Mouse (Mus musculus): ENCODE results near the gene Sh3bp5l. TPM values are rescaled to one million over a fixed set of nuclear protein-coding genes. Genes with fewer than 3 reads are reported as not detected.

The Sh3bp5l gene
- polyA plus RNA-seq, 1 experiment = 8.6 TPM

DNA sequence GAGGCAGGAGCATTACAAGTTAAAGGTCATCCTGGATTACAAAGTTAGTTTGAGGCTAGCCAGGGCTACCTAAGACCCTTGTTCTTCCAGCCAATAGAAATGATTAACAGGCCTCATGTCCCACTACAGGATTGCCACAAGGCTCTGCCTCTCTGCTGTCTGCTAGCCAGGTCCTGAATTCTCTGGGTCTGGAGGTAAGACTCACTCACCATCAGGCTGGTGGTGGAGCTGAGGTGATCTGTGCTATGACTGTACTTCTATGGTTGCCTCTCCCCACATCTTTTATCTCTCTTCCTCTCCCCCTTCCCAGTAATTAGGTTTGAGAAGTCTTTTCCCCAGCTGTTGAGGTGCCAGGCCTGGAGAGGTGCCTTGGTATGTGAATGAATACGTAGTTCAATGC lies 49.0 kb downstream of the Sh3bp5l start:
- no peak overlapping the region for H3K27ac ChIP-seq (ENCODE audit: control insufficient read depth, insufficient read depth, low read depth, low read length)
- TF ChIP-seq CTCF (IDR thresholded peaks at IDR 0.05; ENCODE audit: control insufficient read depth, insufficient read depth, insufficient replicate concordance, low read depth, low read length) (no peak), POLR2A (IDR thresholded peaks at IDR 0.05; ENCODE audit: control insufficient read depth, low read depth, low read length) (no peak)
- H3K27me3 ChIP-seq (ENCODE audit: control insufficient read depth, insufficient read depth, low read length) = no peaks in the 10 kb centered on the region
- H3K4me3 ChIP-seq (ENCODE audit: control insufficient read depth, low read depth, low read length) = no peak overlapping the region
- no peaks in the 10 kb centered on the region for H3K36me3 ChIP-seq (ENCODE audit: control insufficient read depth, insufficient read depth, low read length)
- H3K4me1 ChIP-seq (ENCODE audit: control insufficient read depth, insufficient read depth, low read length) = peaks cover 3% of the 10 kb centered on the region

DNA sequence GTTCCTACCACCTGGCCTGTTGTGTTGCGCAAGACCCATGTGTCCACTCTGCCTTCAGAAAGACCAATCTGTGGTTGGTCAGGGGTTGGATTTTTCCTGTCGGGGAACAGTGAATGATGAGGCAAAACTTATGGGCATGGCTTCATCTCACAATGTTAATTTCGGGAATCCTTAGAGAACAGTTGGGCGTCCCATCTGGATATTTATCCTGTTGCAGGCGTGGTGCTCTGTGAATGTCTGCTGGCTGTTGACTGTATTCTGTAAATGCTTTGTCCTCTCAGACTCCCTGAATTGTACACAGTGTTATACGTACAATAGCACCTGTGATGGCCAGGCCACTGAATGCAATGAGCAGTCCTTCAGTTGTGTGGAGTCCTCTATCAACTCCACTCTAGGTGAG lies 51.9 kb downstream of the Sh3bp5l start:
- Histone ChIP-seq H3K4me1 (ENCODE audit: control insufficient read depth, insufficient read depth, low read length) (peaks cover 5% of the 10 kb centered on the region), H3K4me3 (ENCODE audit: control insufficient read depth, low read depth, low read length) (no peak overlapping the region), H3K27me3 (ENCODE audit: control insufficient read depth, insufficient read depth, low read length) (no peaks in the 10 kb centered on the region), H3K27ac (ENCODE audit: control insufficient read depth, insufficient read depth, low read depth, low read length) (no peak overlapping the region), H3K36me3 (ENCODE audit: control insufficient read depth, insufficient read depth, low read length) (no peaks in the 10 kb centered on the region)
- TF ChIP-seq CTCF (IDR thresholded peaks at IDR 0.05; ENCODE audit: control insufficient read depth, insufficient read depth, insufficient replicate concordance, low read depth, low read length) (no peak), POLR2A (IDR thresholded peaks at IDR 0.05; ENCODE audit: control insufficient read depth, low read depth, low read length) (no peak)

Other genes with a start within 250 kb of the Sh3bp5l start
- gene Gm12248, start 237.6 kb upstream of the Sh3bp5l start, polyA plus RNA-seq (2012; rRNA removed) = 1.5 TPM in 2 replicates
- 17.6 and 22.8 TPM in 2 replicates for gene Cnot8, start 226.6 kb upstream of the Sh3bp5l start, polyA plus RNA-seq (2012; rRNA removed)
- gene Gemin5, start 162.2 kb upstream of the Sh3bp5l start, polyA plus RNA-seq (2012; rRNA removed) = 27.8 and 36.4 TPM in 2 replicates
- gene Mrpl22, start 159.1 kb upstream of the Sh3bp5l start, polyA plus RNA-seq (2012; rRNA removed) = 39.4 and 43.3 TPM in 2 replicates
- 0.59 and 0.61 TPM in 2 replicates for gene Igtp, start 131.2 kb upstream of the Sh3bp5l start, polyA plus RNA-seq (2012; rRNA removed)
- 0.48 and 0.79 TPM in 2 replicates for gene Irgm2, start 131.1 kb upstream of the Sh3bp5l start, polyA plus RNA-seq (2012; rRNA removed)
- gene 4930438A08Rik, start 55.9 kb upstream of the Sh3bp5l start, polyA plus RNA-seq (2012; rRNA removed) = 0.13 and 0.75 TPM in 2 replicates
- 11.2 and 14.0 TPM in 2 replicates for gene Zfp692, start 23.7 kb upstream of the Sh3bp5l start, polyA plus RNA-seq (2012; rRNA removed)
- 43.7 and 48.9 TPM in 2 replicates for gene Zfp672, start 385 bp upstream of the Sh3bp5l start, polyA plus RNA-seq (2012; rRNA removed)
- 4.0 and 4.3 TPM in 2 replicates for gene Lypd8, start 48.3 kb downstream of the Sh3bp5l start, polyA plus RNA-seq (2012; rRNA removed)
- 0.81 and 4.0 TPM in 2 replicates for gene 1810065E05Rik, start 90.4 kb downstream of the Sh3bp5l start, polyA plus RNA-seq (2012; rRNA removed)
- not detected in 2 replicates for gene Gm12253, start 101.8 kb downstream of the Sh3bp5l start, polyA plus RNA-seq (2012; rRNA removed)
- gene Lypd9, start 122.2 kb downstream of the Sh3bp5l start, polyA plus RNA-seq (2012; rRNA removed) = 218 and 223 TPM in 2 replicates
- 0.16 and 0.38 TPM in 2 replicates for gene Olfr30, start 131.5 kb downstream of the Sh3bp5l start, polyA plus RNA-seq (2012; rRNA removed)
- gene Olfr332, start 161.8 kb downstream of the Sh3bp5l start, polyA plus RNA-seq (2012; rRNA removed) = 0.02 TPM in 1 of 2 replicates, not detected in the other
- gene Olfr331, start 171.8 kb downstream of the Sh3bp5l start, polyA plus RNA-seq (2012; rRNA removed) = 0.13 and 0.21 TPM in 2 replicates
- 1.1 and 1.7 TPM in 2 replicates for gene Olfr330, start 204.1 kb downstream of the Sh3bp5l start, polyA plus RNA-seq (2012; rRNA removed)
- gene Olfr329-ps, start 215.7 kb downstream of the Sh3bp5l start, polyA plus RNA-seq (2012; rRNA removed) = 0.26 and 0.56 TPM in 2 replicates
- gene Olfr328, start 224.9 kb downstream of the Sh3bp5l start, polyA plus RNA-seq (2012; rRNA removed) = not detected in 2 replicates
- gene Olfr224, start 239.8 kb downstream of the Sh3bp5l start, polyA plus RNA-seq (2012; rRNA removed) = 0.11 TPM in 1 of 2 replicates, not detected in the other
- 0.20 and 0.89 TPM in 2 replicates for gene Olfr325, start 247.0 kb downstream of the Sh3bp5l start, polyA plus RNA-seq (2012; rRNA removed)